Mouse (Mus musculus): Measurements from ENCODE around the gene Cep135. TPM values are rescaled to one million over a fixed set of nuclear protein-coding genes. Genes with fewer than 3 reads are reported as not detected.

Cep135 gene
- polyA plus RNA-seq, 1 experiment, result 1.1 TPM

DNA sequence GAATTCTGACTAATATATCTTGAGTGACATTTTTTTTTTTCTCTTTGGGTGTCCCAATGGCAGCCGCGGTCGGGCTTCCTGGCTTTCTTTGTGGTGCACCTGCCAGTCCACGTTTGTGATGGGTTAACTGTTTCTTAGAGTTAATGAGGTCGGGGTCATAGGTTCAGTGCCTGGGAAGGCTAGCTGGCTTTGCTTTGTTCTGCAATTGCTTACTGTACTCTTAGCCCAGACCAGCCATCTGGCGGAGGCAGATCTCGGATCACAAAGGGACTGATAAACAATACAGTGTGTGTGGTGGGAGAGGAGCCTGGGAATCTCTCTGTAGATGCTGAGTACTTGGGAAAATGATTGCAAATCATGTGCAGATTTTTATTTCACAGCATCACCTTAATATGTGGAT is 76.9 kb downstream of the Cep135 start:
- Histone ChIP-seq H3K4me2 (ENCODE audit: low read depth) (no peak overlapping the region), H3K4me3 (no peak overlapping the region), H3K27me3 (ENCODE audit: control insufficient read depth, insufficient read depth, insufficient read length) (no peaks in the 10 kb centered on the region), H3K36me3 (ENCODE audit: control insufficient read depth, insufficient read depth) (no peaks in the 10 kb centered on the region), H3K79me2 (ENCODE audit: control insufficient read depth, insufficient read depth) (no peaks in the 10 kb centered on the region), H3ac (ENCODE audit: control insufficient read depth, insufficient read length) (no peak overlapping the region)
- TF ChIP-seq USF1 (IDR thresholded peaks at IDR 0.05; ENCODE audit: low read depth) (no peak), SRF (IDR thresholded peaks at IDR 0.05; ENCODE audit: control insufficient read depth, insufficient read length, low read depth) (no peak)

- TF ChIP-seq MAX (IDR thresholded peaks at IDR 0.05; ENCODE audit: low read depth) (no peak), TCF3 (IDR thresholded peaks at IDR 0.05; ENCODE audit: insufficient read length, low read depth) (no peak), POLR2AphosphoS2 (IDR thresholded peaks at IDR 0.05; ENCODE audit: insufficient read length, low read depth) (no peak), REST (IDR thresholded peaks at IDR 0.05; ENCODE audit: insufficient read depth, insufficient read length) (no peak), E2F4 (IDR thresholded peaks at IDR 0.05; ENCODE audit: insufficient read depth) (no peak), USF1 (IDR thresholded peaks at IDR 0.05; ENCODE audit: low read depth) (no peak), MYOG (IDR thresholded peaks at IDR 0.05; ENCODE audit: control insufficient read depth in 1 of 3, insufficient read depth in 1 of 3, insufficient read length in 2 of 3, low read depth in 2 of 3) (no peak), TCF12 (IDR thresholded peaks at IDR 0.05; ENCODE audit: insufficient read depth, poor library complexity, severe bottlenecking) (no peak)
- Histone ChIP-seq H3K4me2 (ENCODE audit: low read depth) (no peak overlapping the region), H3ac (ENCODE audit: control insufficient read depth, insufficient read length) (no peak overlapping the region), H3K27me3 (ENCODE audit: control insufficient read depth, insufficient read depth, insufficient read length) (no peaks in the 10 kb centered on the region), H3K4me3 (no peak overlapping the region), H3K79me2 (ENCODE audit: control insufficient read depth, insufficient read depth) (no peaks in the 10 kb centered on the region), H3K36me3 (ENCODE audit: control insufficient read depth, insufficient read depth) (no peaks in the 10 kb centered on the region)
Observed at GRCm38 (mm10) chr5:76666026-76666756, 77.7 kb downstream of the Cep135 start.

- Histone ChIP-seq H3K4me3 (no peak overlapping the region), H3K36me3 (ENCODE audit: control insufficient read depth, insufficient read depth) (no peaks in the 10 kb centered on the region), H3K27me3 (ENCODE audit: control insufficient read depth, insufficient read depth, insufficient read length) (no peaks in the 10 kb centered on the region), H3K4me2 (ENCODE audit: low read depth) (no peak overlapping the region), H3ac (ENCODE audit: control insufficient read depth, insufficient read length) (no peak overlapping the region), H3K79me2 (ENCODE audit: control insufficient read depth, insufficient read depth) (no peaks in the 10 kb centered on the region)
- TF ChIP-seq USF1 (IDR thresholded peaks at IDR 0.05; ENCODE audit: low read depth) (no peak), MYOD1 (IDR thresholded peaks at IDR 0.05; ENCODE audit: control insufficient read depth in 1 of 3, insufficient read length in 2 of 3, low read depth in 2 of 3) (no peak), CEBPB (IDR thresholded peaks at IDR 0.05; ENCODE audit: insufficient read depth, poor library complexity, severe bottlenecking) (no peak), REST (IDR thresholded peaks at IDR 0.05; ENCODE audit: insufficient read depth, insufficient read length) (no peak), POLR2A (IDR thresholded peaks at IDR 0.05; ENCODE audit: insufficient read length, low read depth) (no peak), TCF12 (IDR thresholded peaks at IDR 0.05; ENCODE audit: insufficient read depth, poor library complexity, severe bottlenecking) (no peak), SRF (IDR thresholded peaks at IDR 0.05; ENCODE audit: control insufficient read depth, insufficient read length, low read depth) (no peak), MAX (IDR thresholded peaks at IDR 0.05; ENCODE audit: low read depth) (no peak), POLR2AphosphoS2 (IDR thresholded peaks at IDR 0.05; ENCODE audit: insufficient read length, low read depth) (no peak), TCF3 (IDR thresholded peaks at IDR 0.05; ENCODE audit: insufficient read length, low read depth) (no peak), E2F4 (IDR thresholded peaks at IDR 0.05; ENCODE audit: insufficient read depth) (no peak), MYOG (IDR thresholded peaks at IDR 0.05; ENCODE audit: control insufficient read depth in 1 of 3, insufficient read depth in 1 of 3, insufficient read length in 2 of 3, low read depth in 2 of 3) (no peak)
Observed at GRCm38 (mm10) chr5:76668118-76668517, 79.6 kb downstream of the Cep135 start.

DNA sequence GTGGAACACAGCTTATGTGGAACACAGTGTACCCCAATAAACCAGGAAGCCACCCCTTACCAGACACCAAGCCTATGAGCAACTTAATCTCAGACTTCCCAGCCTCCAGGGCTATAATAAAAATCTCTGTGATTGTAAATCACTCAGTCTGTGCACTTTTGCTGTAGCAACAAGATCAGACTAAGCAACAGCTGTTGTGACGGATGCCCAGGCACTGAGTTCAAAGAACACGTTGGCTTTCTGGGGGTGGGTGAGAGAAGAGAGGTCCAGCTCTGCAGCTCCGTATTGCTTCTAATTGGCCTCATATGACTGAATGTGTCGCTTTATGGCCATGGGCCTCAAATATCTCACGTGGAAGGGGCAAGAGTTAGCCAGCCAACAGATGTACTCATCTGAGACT is 80.0 kb downstream of the Cep135 start:
- Histone ChIP-seq H3K27me3 (ENCODE audit: control insufficient read depth, insufficient read depth, insufficient read length) (no peaks in the 10 kb centered on the region), H3K36me3 (ENCODE audit: control insufficient read depth, insufficient read depth) (no peaks in the 10 kb centered on the region), H3K4me2 (ENCODE audit: low read depth) (no peak overlapping the region), H3ac (ENCODE audit: control insufficient read depth, insufficient read length) (no peak overlapping the region), H3K4me3 (no peak overlapping the region), H3K79me2 (ENCODE audit: control insufficient read depth, insufficient read depth) (no peaks in the 10 kb centered on the region)
- no peak for TF ChIP-seq TCF3 (IDR thresholded peaks at IDR 0.05; ENCODE audit: insufficient read length, low read depth)
- no peak for TF ChIP-seq POLR2A (IDR thresholded peaks at IDR 0.05; ENCODE audit: insufficient read length, low read depth)
- no peak for TF ChIP-seq REST (IDR thresholded peaks at IDR 0.05; ENCODE audit: insufficient read depth, insufficient read length)
- TF ChIP-seq MAX (IDR thresholded peaks at IDR 0.05; ENCODE audit: low read depth), result no peak
- TF ChIP-seq E2F4 (IDR thresholded peaks at IDR 0.05; ENCODE audit: insufficient read depth), result no peak
- no peak for TF ChIP-seq SRF (IDR thresholded peaks at IDR 0.05; ENCODE audit: control insufficient read depth, insufficient read length, low read depth)
- no peak for TF ChIP-seq MYOD1 (IDR thresholded peaks at IDR 0.05; ENCODE audit: control insufficient read depth in 1 of 3, insufficient read length in 2 of 3, low read depth in 2 of 3)
- no peak for TF ChIP-seq CEBPB (IDR thresholded peaks at IDR 0.05; ENCODE audit: insufficient read depth, poor library complexity, severe bottlenecking)
- no peak for TF ChIP-seq USF1 (IDR thresholded peaks at IDR 0.05; ENCODE audit: low read depth)
- no peak for TF ChIP-seq TCF12 (IDR thresholded peaks at IDR 0.05; ENCODE audit: insufficient read depth, poor library complexity, severe bottlenecking)
- no peak for TF ChIP-seq POLR2AphosphoS2 (IDR thresholded peaks at IDR 0.05; ENCODE audit: insufficient read length, low read depth)
- TF ChIP-seq MYOG (IDR thresholded peaks at IDR 0.05; ENCODE audit: control insufficient read depth in 1 of 3, insufficient read depth in 1 of 3, insufficient read length in 2 of 3, low read depth in 2 of 3), result no peak

GRCm38 (mm10) chr5:76670183-76670582 is 81.7 kb downstream of the Cep135 start:
- no peaks in the 10 kb centered on the region for H3K27me3 ChIP-seq (ENCODE audit: control insufficient read depth, insufficient read depth, insufficient read length)
- no peak overlapping the region for H3ac ChIP-seq (ENCODE audit: control insufficient read depth, insufficient read length)
- no peak for TF ChIP-seq TCF12 (IDR thresholded peaks at IDR 0.05; ENCODE audit: insufficient read depth, poor library complexity, severe bottlenecking)
- TF ChIP-seq POLR2AphosphoS2 (IDR thresholded peaks at IDR 0.05; ENCODE audit: insufficient read length, low read depth), result no peak
- TF ChIP-seq POLR2A (IDR thresholded peaks at IDR 0.05; ENCODE audit: insufficient read length, low read depth), result no peak
- no peak for TF ChIP-seq CEBPB (IDR thresholded peaks at IDR 0.05; ENCODE audit: insufficient read depth, poor library complexity, severe bottlenecking)
- no peak for TF ChIP-seq MYOD1 (IDR thresholded peaks at IDR 0.05; ENCODE audit: control insufficient read depth in 1 of 3, insufficient read length in 2 of 3, low read depth in 2 of 3)
- TF ChIP-seq REST (IDR thresholded peaks at IDR 0.05; ENCODE audit: insufficient read depth, insufficient read length), result no peak
- no peak for TF ChIP-seq USF1 (IDR thresholded peaks at IDR 0.05; ENCODE audit: low read depth)
- TF ChIP-seq SRF (IDR thresholded peaks at IDR 0.05; ENCODE audit: control insufficient read depth, insufficient read length, low read depth), result no peak
- TF ChIP-seq MYOG (IDR thresholded peaks at IDR 0.05; ENCODE audit: control insufficient read depth in 1 of 3, insufficient read depth in 1 of 3, insufficient read length in 2 of 3, low read depth in 2 of 3), result no peak
- no peak overlapping the region for H3K4me2 ChIP-seq (ENCODE audit: low read depth)
- no peak overlapping the region for H3K4me3 ChIP-seq
- H3K36me3 ChIP-seq (ENCODE audit: control insufficient read depth, insufficient read depth), result no peaks in the 10 kb centered on the region
- no peaks in the 10 kb centered on the region for H3K79me2 ChIP-seq (ENCODE audit: control insufficient read depth, insufficient read depth)
